Mouse (Mus musculus) large intestine, adult 2 months (tissue): ENCODE data around the gene Ankfn1. TPM values are rescaled to one million over a fixed set of nuclear protein-coding genes. Genes with fewer than 3 reads are reported as not detected.

Experiments used
- DNase-seq: peaks from one replicate; pipeline ENCODE4 v3.0.0-alpha.2; 2012; ENCODE audit warnings: low read depth, low spot score
- WGBS: fragments of 180-500 bp; shearing (Covaris S2); methylation state at CpG from one replicate; pipeline ENCODE4 v1.1.7; 2018; 5-methylcytosine and 5-hydroxymethylcytosine counted together
- polyA plus RNA-seq: library from polyadenylated mRNA; depleted of rRNA; stranded (reverse); fragments of >200 nt; gene quantifications from 2 replicates; pipeline ENCODE4 v1.2.3, GENCODE M21; 2012

Gene Ankfn1
- polyA plus RNA-seq, 1 experiment, result not detected

- DNase-seq, result no peak
- WGBS, result 80% methylated on average over 2 of the region's 2 CpGs
These were observed 357.6 kb downstream of the Ankfn1 start for GRCm38 (mm10) chr11:89419863-89420262.

GRCm38 (mm10) chr11:89418644-89419043, 358.8 kb downstream of the Ankfn1 start:
- WGBS, result 83% methylated on average over 12 of the region's 12 CpGs
- no peak for DNase-seq

GRCm38 (mm10) chr11:89416769-89417168, 360.7 kb downstream of the Ankfn1 start:
- whole genome bisulfite sequencing, result 58% methylated on average over 6 of the region's 6 CpGs

GRCm38 (mm10) chr11:89408774-89409173, 368.7 kb downstream of the Ankfn1 start:
- no peak for DNase-seq
- WGBS, result 43% methylated on average over 6 of the region's 6 CpGs

More at GRCm38 (mm10) chr11:89416769-89417168, 360.7 kb downstream of the Ankfn1 start:
- DNase-seq, result no peak

GRCm38 (mm10) chr11:89404489-89404888, 373.0 kb downstream of the Ankfn1 start:
- no peak for DNase-seq
- 94% methylated on average over 1 of the region's 1 CpGs for WGBS

GRCm38 (mm10) chr11:89403436-89403835, 374.0 kb downstream of the Ankfn1 start:
- no peak for DNase-seq

GRCm38 (mm10) chr11:89388851-89389250, 388.6 kb downstream of the Ankfn1 start:
- DNase-seq, result no peak
- 51% methylated on average over 2 of the region's 2 CpGs for WGBS

More at GRCm38 (mm10) chr11:89403436-89403835, 374.0 kb downstream of the Ankfn1 start:
- WGBS, result 91% methylated on average over 14 of the region's 14 CpGs

- no peak for DNase-seq
- 76% methylated on average over 2 of the region's 2 CpGs for WGBS
These were observed 394.8 kb downstream of the Ankfn1 start for GRCm38 (mm10) chr11:89382634-89383009.

GRCm38 (mm10) chr11:89381782-89382633, 395.4 kb downstream of the Ankfn1 start:
- DNase-seq, result no peak
- WGBS, result 56% methylated on average over 8 of the region's 8 CpGs

GRCm38 (mm10) chr11:89370941-89371340, 406.5 kb downstream of the Ankfn1 start:
- 78% methylated on average over 14 of the region's 14 CpGs for WGBS
- DNase-seq, result no peak

GRCm38 (mm10) chr11:89370373-89370772, 407.1 kb downstream of the Ankfn1 start:
- DNase-seq, result no peak
- WGBS, result 45% methylated on average over 7 of the region's 7 CpGs

- WGBS, result 89% methylated on average over 3 of the region's 3 CpGs
- no peak for DNase-seq
These were observed 413.5 kb downstream of the Ankfn1 start for GRCm38 (mm10) chr11:89363981-89364380.

GRCm38 (mm10) chr11:89360895-89361294, 416.6 kb downstream of the Ankfn1 start:
- 81% methylated on average over 3 of the region's 3 CpGs for WGBS
- no peak for DNase-seq

- WGBS, result 59% methylated on average over 5 of the region's 5 CpGs
- DNase-seq, result no peak
These were observed 418.9 kb downstream of the Ankfn1 start for GRCm38 (mm10) chr11:89358546-89358945.

GRCm38 (mm10) chr11:89356479-89356878, 421.0 kb downstream of the Ankfn1 start:
- DNase-seq, result no peak
- 52% methylated on average over 2 of the region's 2 CpGs for WGBS

GRCm38 (mm10) chr11:89356018-89356417, 421.4 kb downstream of the Ankfn1 start:
- WGBS, result 62% methylated on average over 5 of the region's 5 CpGs

GRCm38 (mm10) chr11:89340238-89340637, 437.2 kb downstream of the Ankfn1 start:
- WGBS, result 67% methylated on average over 12 of the region's 12 CpGs
- DNase-seq, result no peak

More at GRCm38 (mm10) chr11:89356018-89356417, 421.4 kb downstream of the Ankfn1 start:
- DNase-seq, result no peak
